Mouse (Mus musculus): ENCODE data around the gene Klhl30.

Klhl30 gene

DNA sequence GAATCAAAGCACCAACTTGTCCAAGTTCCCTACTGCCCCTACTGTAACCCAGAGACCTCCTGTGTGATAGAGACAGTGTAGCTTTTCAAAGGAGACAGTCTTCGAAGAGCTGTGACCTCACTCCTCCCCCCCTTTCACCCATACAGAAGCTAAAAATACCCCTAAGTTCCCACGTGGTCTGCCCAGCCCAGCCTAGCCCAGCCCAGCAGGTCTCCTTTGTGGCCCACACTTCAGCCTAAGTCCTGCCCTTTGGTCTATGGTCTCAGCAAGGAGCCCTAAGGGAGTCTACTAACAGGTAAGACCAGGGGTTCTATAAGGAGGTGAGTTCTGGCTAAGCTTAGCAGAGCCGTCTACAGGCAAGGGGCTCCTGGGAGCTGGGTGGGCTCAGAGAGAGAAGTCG lies at the start of gene Klhl30:
Gene Klhl30, plus strand, starts transcription at position 176 of the 400 bp plus-strand sequence.
- DNase-seq = no peak

GRCm38 (mm10) chr1:91301206-91301920 lies 49.5 kb upstream of the Klhl30 start:
- DNase-seq = no peak

DNA sequence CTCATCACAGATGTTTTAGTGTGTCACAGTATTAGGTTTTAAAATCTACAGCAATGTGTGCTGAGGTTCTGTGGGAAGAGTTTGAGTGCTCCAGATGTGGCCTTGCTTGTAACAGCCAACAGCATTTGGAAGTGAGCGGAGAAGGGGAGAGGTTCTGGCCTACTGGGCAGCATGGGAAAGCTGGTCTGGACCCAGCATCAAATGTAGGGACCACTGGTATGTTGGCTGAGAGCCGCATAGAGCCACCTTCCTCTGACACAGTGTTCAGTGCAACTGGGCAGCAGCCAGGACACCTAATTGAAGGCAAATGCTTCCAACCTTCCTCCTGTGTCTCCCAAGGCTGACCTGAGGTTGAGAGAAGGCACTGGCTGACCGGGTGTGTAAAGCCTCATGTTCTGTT lies 48.8 kb upstream of the Klhl30 start:
- no peak for DNase-seq

DNA sequence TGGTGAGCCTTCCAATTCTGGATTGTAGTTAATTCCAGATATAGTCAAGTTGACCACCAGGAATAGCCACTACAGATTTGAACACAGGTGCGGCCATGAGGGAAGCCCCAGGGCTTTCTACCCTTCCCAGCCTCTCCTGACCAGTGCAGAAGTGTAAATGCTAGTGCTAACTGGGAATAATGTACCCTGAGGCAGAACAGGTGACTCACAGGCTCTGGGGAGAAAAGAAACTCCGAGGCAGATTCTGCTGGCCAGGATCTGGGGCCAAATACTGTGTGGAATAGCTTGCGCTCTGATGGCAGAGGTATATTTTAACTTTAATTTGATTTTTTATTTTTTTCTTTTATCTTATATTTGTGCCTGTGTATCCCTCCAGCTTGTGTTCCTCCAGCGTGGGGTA lies 46.2 kb upstream of the Klhl30 start:
- no peak for DNase-seq

GRCm38 (mm10) chr1:91309366-91310085 lies 41.3 kb upstream of the Klhl30 start:
- DNase-seq = no peak

- DNase-seq = no peak
Measured at GRCm38 (mm10) chr1:91312273-91312672, 38.5 kb upstream of the Klhl30 start.

GRCm38 (mm10) chr1:91313251-91313650 lies 37.6 kb upstream of the Klhl30 start:
- no peak for DNase-seq

DNA sequence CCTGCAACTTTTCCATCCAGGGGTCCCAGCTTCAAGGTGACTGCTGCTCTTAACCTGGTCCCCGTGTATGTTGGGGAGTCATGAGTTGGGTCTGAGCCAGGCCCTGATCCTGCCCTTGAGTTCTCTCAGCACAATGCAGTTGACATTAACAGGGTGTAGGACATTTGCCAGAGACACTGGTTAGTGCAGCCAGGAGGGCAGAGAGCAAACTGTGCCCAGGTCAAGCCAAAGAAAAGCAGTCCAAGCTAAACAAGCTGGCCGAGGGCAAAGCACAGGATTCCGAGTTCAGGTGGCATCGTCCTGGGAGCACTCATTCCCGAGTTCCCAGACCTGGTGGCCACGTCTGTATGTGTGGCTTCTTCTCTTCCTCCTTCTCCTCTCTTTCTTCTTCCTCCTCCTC lies 33.2 kb upstream of the Klhl30 start:
- no peak for DNase-seq

GRCm38 (mm10) chr1:91321760-91322438 lies 28.9 kb upstream of the Klhl30 start, which contains the start of gene Espnl:
Espnl (plus strand) TSS chr1:91322075.
- DNase-seq = no peak

DNA sequence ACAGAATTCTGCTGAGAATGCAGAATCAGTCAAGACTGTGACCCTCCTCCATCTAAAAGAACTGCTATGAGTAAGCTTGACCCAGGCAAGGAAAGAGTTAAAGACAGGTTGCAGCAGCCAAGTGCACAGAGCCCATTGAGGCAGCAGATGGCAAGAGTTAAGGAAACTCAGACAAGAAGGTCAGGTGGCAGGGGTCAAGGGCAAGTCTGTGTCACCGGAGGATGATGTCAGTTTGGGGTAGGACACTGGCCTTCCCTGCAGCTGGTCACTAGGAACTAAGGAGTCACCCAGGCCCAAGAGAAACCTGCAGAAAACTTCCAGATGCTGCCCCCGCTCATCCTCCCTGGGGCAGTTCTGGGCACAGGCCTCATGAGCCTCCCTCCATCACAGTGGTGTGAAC lies 26.2 kb upstream of the Klhl30 start:
- DNase-seq = no peak

- no peak for DNase-seq
Measured at GRCm38 (mm10) chr1:91325488-91326042, 25.3 kb upstream of the Klhl30 start.

GRCm38 (mm10) chr1:91332102-91332501 lies 18.7 kb upstream of the Klhl30 start:
- DNase-seq = no peak

- DNase-seq = no peak
Measured at GRCm38 (mm10) chr1:91333582-91333981, 17.2 kb upstream of the Klhl30 start.

DNA sequence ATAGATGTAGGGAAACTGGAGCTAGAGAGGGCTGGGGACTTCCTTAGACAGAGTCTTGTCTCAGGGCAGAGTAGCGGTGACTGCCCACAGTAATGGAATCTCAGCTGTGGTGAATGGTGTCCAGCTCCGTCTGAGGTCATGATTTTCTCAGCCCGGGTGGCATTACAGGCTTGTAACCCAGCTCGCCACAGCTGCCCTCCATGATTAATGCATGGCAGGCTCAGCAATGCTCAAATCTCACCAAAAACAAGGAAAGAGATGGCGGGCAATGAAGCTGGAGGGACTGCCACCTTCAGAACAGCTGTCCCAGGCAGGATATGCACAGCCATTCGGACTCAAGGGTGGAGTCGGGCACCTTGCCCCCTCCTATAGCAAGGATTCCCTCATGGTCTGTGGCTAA lies 13.5 kb upstream of the Klhl30 start:
- DNase-seq = no peak

- DNase-seq = no peak
Measured at GRCm38 (mm10) chr1:91344001-91344400, 6.8 kb upstream of the Klhl30 start.

DNA sequence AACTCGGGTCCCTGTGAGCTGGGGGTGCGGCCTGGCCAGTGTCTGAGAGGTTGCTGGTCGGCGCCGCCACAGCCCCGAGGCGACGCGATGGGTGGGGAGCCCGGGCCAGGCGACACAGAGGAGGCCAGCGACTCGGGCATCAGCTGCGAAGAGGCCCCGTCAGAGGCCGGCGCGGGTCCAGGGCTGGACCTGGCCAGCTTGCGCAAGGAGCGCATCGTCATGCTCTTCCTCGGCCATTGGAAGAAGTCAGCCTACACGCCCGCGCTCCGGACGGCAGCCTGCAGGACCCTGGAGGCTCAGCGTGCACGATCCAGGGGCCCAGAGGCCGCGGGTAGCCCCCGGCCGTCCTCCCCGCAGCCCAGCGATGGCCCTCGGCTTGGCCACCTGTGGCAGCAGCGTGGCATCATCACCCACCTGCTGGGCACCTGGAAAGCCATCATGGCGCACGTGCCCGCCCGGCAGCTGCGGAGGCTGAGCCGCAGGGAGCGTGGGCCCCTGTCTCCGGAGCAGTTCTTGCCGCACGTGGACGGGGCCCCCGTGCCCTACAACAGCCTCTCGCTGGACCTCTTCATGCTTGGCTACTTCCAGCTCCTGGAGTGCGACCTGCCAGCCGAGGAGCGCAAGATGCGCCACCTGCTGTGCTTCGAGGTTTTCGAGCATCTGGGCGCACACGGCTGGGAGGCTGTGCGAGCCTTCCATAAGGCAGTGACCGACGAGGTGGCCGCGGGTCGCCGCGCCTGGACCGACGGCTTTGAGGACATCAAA lies 5.7 kb upstream of the Klhl30 start:
- DNase-seq = no peak

- DNase-seq = no peak
Measured at GRCm38 (mm10) chr1:91346892-91347291, 3.9 kb upstream of the Klhl30 start.

- no peak for DNase-seq
Measured at GRCm38 (mm10) chr1:91351249-91351648, 433 bp downstream of the Klhl30 start.

- no peak for DNase-seq
Measured at GRCm38 (mm10) chr1:91352277-91352676, 1.5 kb downstream of the Klhl30 start.

DNA sequence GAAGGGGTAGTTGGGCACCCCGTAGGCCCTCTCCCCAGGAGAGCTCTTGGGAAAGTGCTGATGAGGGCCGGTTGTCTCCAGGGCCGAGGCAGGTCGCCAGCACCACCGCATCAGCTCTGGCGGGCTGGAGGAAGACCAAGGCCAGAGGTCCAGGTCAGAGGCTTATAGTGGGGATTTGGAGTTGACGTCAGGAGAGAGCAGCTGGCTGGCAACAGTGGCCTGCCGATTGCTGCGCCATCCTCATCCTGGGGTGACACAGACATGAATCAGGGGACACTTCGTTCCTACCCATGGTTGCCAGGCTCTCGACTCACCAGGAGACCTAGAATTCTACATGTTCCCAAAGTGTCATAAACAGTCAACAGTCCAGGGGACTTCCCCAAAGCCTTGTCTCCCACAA lies 5.3 kb downstream of the Klhl30 start:
- DNase-seq = no peak

DNA sequence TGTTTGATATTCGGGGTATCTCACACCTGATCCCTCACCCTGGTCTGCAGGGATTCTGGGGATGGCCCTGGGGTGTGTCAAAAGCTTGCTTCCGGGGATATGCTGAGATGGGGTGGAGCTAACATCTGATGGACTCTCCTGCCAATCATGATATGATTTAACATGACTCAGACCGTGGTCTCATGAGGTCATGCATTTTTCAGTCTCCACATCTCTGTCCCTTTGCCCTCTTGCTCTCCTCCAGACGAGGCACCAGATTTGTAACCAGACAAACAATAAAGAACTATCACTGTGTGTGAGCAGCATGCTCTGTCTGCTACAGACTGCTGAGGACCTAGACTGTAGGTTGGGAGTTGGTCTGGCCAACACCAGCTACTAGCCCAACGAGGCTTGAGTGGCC lies 11.3 kb downstream of the Klhl30 start:
- DNase-seq = no peak

DNA sequence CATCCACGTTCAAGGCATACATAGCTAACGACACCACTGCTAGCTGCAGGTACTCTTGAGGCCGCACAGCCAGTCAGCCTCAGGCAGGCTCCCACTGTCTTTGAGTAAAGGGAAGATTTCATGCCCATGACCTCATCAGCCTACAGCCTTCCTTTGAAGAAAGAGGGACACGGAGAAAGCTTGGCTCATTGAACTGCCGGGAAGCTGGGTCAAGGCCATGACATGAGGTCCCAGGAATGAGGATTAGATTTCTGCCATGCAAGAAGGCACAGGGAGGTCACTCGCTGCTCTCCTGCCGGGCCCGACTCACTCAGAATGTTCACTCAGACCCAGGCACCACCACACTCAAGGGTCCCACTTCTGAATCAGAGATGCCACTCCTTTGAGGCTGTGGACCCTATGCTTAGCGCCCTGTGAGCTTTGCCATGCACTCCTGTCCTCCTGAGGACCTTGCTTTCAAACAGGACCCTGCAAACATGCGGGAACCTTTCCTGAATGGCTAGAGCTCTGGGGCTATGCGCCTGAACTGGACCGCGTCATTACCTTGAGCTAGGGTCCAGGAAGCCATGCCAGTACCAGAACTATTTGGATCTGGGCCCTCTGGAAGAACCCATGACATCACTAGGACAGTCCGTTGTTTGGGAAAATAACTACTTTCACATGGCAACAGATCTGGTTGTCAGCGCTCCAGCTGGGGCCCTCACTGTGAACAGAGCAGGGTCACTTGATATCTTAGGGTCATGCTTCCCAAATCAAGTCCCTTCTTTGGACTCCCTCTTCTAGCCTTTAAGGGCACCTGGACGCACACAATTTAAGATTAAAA lies 14.2 kb downstream of the Klhl30 start:
- no peak for DNase-seq
